In the genomic region with DNA sequence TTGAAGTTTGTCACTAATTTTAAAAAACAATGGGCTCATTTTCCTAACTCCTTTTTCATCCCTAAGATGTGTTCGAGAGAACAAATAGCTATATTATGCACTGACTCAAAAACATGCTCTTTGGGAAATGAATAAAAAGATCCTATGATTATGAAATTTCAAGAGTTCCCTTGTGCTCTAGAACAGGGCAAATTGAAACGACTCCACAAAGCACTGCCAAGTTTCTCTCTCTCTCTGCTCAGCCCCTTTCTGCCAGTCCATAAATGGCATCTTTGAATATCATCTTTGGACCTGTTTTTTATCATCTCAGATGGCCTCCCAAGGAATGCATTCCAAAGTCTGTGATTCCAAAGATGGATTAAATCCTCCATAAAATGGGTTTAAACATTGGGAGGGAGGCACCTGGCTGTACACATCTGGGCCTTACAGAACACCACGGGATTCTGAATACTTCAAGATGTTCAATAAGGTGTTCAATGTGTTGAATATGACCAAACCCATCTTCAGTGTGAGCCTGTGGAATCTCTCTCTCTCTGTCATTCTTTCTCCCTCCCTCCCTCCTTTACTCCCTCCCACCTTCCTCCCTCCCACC, we compare ENCODE assay signal across 11 mouse cellular contexts.
DNase-seq lines count a peak whose midpoint lies in the region; ATAC-seq lines count a peak whose summit lies in the region.
"Had no signal": no experiment of that assay in that cellular context is flagged by ENCODE, and none has a peak within 500 bp of the region (broad histone marks: within the 10 kb centered on the region; RNA-seq: fewer than 3 reads in every experiment).

No protein-coding gene starts in this region.

- H3K4me3 ChIP-seq in kidney, embryonic 16.5 days (ENCODE audit: low read length), result no peak overlapping the region
- no peak overlapping the region for H3K4me3 ChIP-seq in forebrain, embryonic 14.5 days (ENCODE audit: low read depth, low read length)
- no peak overlapping the region for H3K4me3 ChIP-seq in hindbrain, embryonic 15.5 days
- H3K4me3 ChIP-seq in neural tube, embryonic 13.5 days, result no peak overlapping the region
- H3K4me3 ChIP-seq: liver, embryonic 13.5 days had no signal

- no peak for DNase-seq in kidney, postnatal 4 days
- DNase-seq in forebrain, embryonic 14.5 days (ENCODE audit: low spot score), result no peak
- DNase-seq in urinary bladder, postnatal 4 days (ENCODE audit: low spot score in 2 of 2), result no peak
- DNase-seq in thymus, postnatal 25 days, result no peak
- DNase-seq: adrenal gland, postnatal 14 days; liver, embryonic 13.5 days had no signal

- H3K4me1 ChIP-seq in kidney, embryonic 16.5 days (ENCODE audit: insufficient read depth, low read length), result 0 out of 2 replicates have a peak, but pooled peaks cover 2% of the 10 kb centered on the region
- peaks cover 7% of the 10 kb centered on the region; the same call in 1 of the 2 replicates for H3K4me1 ChIP-seq in forebrain, embryonic 14.5 days (ENCODE audit: control insufficient read depth, insufficient read depth, low read length)
- H3K4me1 ChIP-seq in hindbrain, embryonic 15.5 days (replicated peaks), result peaks cover 15% of the 10 kb centered on the region; the same call in 1 of the 2 replicates
- peaks cover 34% of the 10 kb centered on the region for H3K4me1 ChIP-seq in neural tube, embryonic 13.5 days (replicated peaks)
- H3K4me1 ChIP-seq: heart, embryonic 15.5 days; liver, embryonic 13.5 days had no signal

- no peaks in the 10 kb centered on the region for H3K9me3 ChIP-seq in kidney, embryonic 16.5 days (ENCODE audit: low read length)
- no peaks in the 10 kb centered on the region for H3K9me3 ChIP-seq in forebrain, embryonic 14.5 days (replicated peaks; ENCODE audit: control insufficient read depth, low read length)
- no peaks in the 10 kb centered on the region for H3K9me3 ChIP-seq in hindbrain, embryonic 15.5 days
- no peaks in the 10 kb centered on the region for H3K9me3 ChIP-seq in neural tube, embryonic 13.5 days
- H3K9me3 ChIP-seq: heart, embryonic 15.5 days; liver, embryonic 13.5 days had no signal

- no peaks in the 10 kb centered on the region for H3K36me3 ChIP-seq in kidney, embryonic 16.5 days (ENCODE audit: insufficient read depth, low read length)
- H3K36me3 ChIP-seq in forebrain, embryonic 14.5 days (ENCODE audit: control insufficient read depth, insufficient read depth, low read length), result no peaks in the 10 kb centered on the region
- no peaks in the 10 kb centered on the region for H3K36me3 ChIP-seq in hindbrain, embryonic 15.5 days
- no peaks in the 10 kb centered on the region for H3K36me3 ChIP-seq in neural tube, embryonic 13.5 days
- H3K36me3 ChIP-seq: heart, embryonic 15.5 days; liver, embryonic 13.5 days had no signal

- peak overlapping the region; percentile 33; the same call in 1 of the 2 replicates for H3K4me2 ChIP-seq in kidney, embryonic 16.5 days (replicated peaks; ENCODE audit: low read depth, low read length)
- peak overlapping the region; percentile 28; the same call in 1 of the 2 replicates for H3K4me2 ChIP-seq in forebrain, embryonic 14.5 days (ENCODE audit: low read length)
- peak overlapping the region; percentile 41 for H3K4me2 ChIP-seq in hindbrain, embryonic 15.5 days
- peak overlapping the region; percentile 43 for H3K4me2 ChIP-seq in neural tube, embryonic 13.5 days
- H3K4me2 ChIP-seq: liver, embryonic 13.5 days had no signal

- H3K9ac ChIP-seq in kidney, embryonic 16.5 days (replicated peaks; ENCODE audit: low read length), result no peak overlapping the region
- no peak overlapping the region for H3K9ac ChIP-seq in forebrain, embryonic 14.5 days (ENCODE audit: low read length)
- H3K9ac ChIP-seq in hindbrain, embryonic 15.5 days, result no peak overlapping the region
- H3K9ac ChIP-seq in neural tube, embryonic 13.5 days, result no peak overlapping the region
- H3K9ac ChIP-seq: heart, embryonic 15.5 days; liver, embryonic 13.5 days had no signal

- H3K27ac ChIP-seq in kidney, embryonic 16.5 days (ENCODE audit: low read length), result no peak overlapping the region
- no peak overlapping the region for H3K27ac ChIP-seq in forebrain, embryonic 14.5 days (ENCODE audit: low read depth, low read length)
- H3K27ac ChIP-seq in hindbrain, embryonic 15.5 days (replicated peaks), result no peak overlapping the region
- H3K27ac ChIP-seq in neural tube, embryonic 13.5 days (replicated peaks), result no peak overlapping the region
- H3K27ac ChIP-seq: heart, embryonic 15.5 days; liver, embryonic 13.5 days; macrophage had no signal

- WGBS in kidney, embryonic 16.5 days, result 53% methylated on average over 3 of the region's 3 CpGs
- 28% methylated on average over 3 of the region's 3 CpGs for WGBS in forebrain, embryonic 14.5 days
- WGBS in hindbrain, embryonic 15.5 days, result 40% methylated on average over 3 of the region's 3 CpGs
- 33% methylated on average over 3 of the region's 3 CpGs for WGBS in neural tube, embryonic 13.5 days

- ATAC-seq in kidney, embryonic 16.5 days (ENCODE audit: low FRiP score, low TSS enrichment), result no peak
- ATAC-seq in forebrain, embryonic 14.5 days, result peak; percentile 16; the same call in 1 of the 2 replicates
- no peak for ATAC-seq in hindbrain, embryonic 15.5 days (ENCODE audit: low FRiP score, low read depth)
- peak; percentile 26 for ATAC-seq in neural tube, embryonic 13.5 days (ENCODE audit: low read depth)

- H3K27me3 ChIP-seq in kidney, embryonic 16.5 days (ENCODE audit: insufficient read depth, low read length), result no peaks in the 10 kb centered on the region
- H3K27me3 ChIP-seq in forebrain, embryonic 14.5 days (replicated peaks; ENCODE audit: control insufficient read depth, insufficient read depth, low read length), result no peaks in the 10 kb centered on the region
- H3K27me3 ChIP-seq in hindbrain, embryonic 15.5 days, result no peaks in the 10 kb centered on the region
- peaks cover 2% of the 10 kb centered on the region; the same call in 1 of the 2 replicates for H3K27me3 ChIP-seq in neural tube, embryonic 13.5 days
- H3K27me3 ChIP-seq: heart, embryonic 15.5 days; liver, embryonic 13.5 days had no signal

Comparison
In these comparisons a context has a peak if more than half of its experiments do, and no peak if none do; other contexts are left out.
1. ATAC-seq: peak in forebrain, embryonic 14.5 days (single experiment) and neural tube, embryonic 13.5 days (single experiment); none in kidney, embryonic 16.5 days (single experiment) and hindbrain, embryonic 15.5 days (single experiment).
2. Peak in every context shown above with its lines, with median percentiles within 50 percentile points of each other: H3K4me2 ChIP-seq.